Mouse (Mus musculus) central nervous system, embryonic 18 days (tissue): Measurements from ENCODE around the gene Mgme1. TPM values are rescaled to one million over a fixed set of nuclear protein-coding genes. Genes with fewer than 3 reads are reported as not detected.

Experiments
- polyA plus RNA-seq: library from polyadenylated mRNA; depleted of rRNA; stranded (reverse); fragments of >200 nt; gene quantifications from 2 replicates; pipeline ENCODE4 v1.2.3, GENCODE M21; 2012; rRNA removed

Gene Mgme1
- polyA plus RNA-seq = 6.2 and 6.5 TPM in 2 replicates

DNA sequence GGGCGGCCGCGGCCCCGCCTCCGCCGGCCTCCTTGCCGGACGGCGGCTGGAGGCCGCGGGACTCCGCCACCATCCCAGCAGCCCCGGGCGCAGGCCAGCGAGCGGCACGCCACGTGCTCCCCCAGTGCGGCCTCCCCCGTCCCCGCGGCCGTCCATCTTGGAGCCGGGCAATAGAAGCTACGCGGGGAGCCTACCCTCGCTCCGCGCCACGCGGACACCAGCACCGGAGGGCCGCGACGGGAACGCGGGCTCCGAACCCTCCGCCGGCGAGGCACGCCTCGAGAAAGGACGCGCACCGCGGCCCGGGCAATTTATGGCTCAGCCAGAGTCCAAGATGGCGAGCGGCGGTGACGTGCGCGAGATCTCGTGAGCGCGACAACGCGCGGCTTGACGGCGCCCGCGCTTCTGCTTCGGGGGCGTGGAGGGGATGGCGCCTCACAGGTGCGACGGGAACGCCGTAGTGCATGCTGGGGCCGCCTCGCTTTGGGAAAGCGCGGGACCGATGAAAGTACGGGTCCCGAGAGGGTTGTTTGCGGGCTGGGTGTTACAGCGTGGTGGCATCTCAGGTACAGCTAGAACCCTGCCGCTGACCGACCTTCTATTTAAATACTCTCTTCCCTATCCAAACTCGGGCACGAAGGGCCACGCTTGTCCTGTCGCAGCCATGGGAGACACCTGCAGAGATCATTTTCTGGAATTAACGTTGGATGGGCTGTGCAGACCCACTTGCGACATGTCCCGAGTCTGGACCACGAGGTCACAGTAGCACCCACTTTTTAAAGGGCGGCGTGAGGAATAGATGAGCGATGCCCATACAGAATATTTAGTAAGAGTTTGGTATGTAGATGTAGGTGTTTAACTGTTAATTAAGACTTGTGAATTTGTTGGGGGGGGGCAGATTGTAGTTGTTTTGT is at the start of gene Mgme1, which contains the start of gene Snx5:
Gene Mgme1, plus strand, starts transcription at position 157 of the 914 bp plus-strand sequence.
Gene Snx5, minus strand, starts transcription at position 400 of the 914 bp plus-strand sequence.

Other genes starting within 250 kb of the Mgme1 start
- not detected in 2 replicates for gene Banf2, start 237.6 kb upstream of the Mgme1 start, polyA plus RNA-seq
- 64.9 and 65.9 TPM in 2 replicates for gene Snx5, start 243 bp downstream of the Mgme1 start, polyA plus RNA-seq
- 0.09 and 0.12 TPM in 2 replicates for gene Ovol2, start 61.5 kb downstream of the Mgme1 start, polyA plus RNA-seq
- 21.7 and 22.1 TPM in 2 replicates for gene Kat14, start 98.3 kb downstream of the Mgme1 start, polyA plus RNA-seq
- not detected in 2 replicates for gene Pet117, start 98.3 kb downstream of the Mgme1 start, polyA plus RNA-seq